Mouse (Mus musculus) ES-Bruce4 (cell line): ENCODE measurements around the gene Gm11060. TPM values are rescaled to one million over a fixed set of nuclear protein-coding genes. Genes with fewer than 3 reads are reported as not detected.

Source experiments
- H3K27ac ChIP-seq: 2 replicates; pipeline ENCODE4 v1.5.1; 2012; ENCODE audit warnings: low read length, inconsistent platforms; ENCODE audit not compliant: insufficient read depth
- H3K27me3 ChIP-seq: 2 replicates; pipeline ENCODE4 v1.6.1; 2012; ENCODE audit warnings: mild to moderate bottlenecking, low read length, inconsistent platforms; ENCODE audit not compliant: control insufficient read depth, poor library complexity, insufficient read depth, severe bottlenecking
- H3K36me3 ChIP-seq: 2 replicates; pipeline ENCODE4 v1.6.1; 2012; ENCODE audit warnings: inconsistent platforms, mild to moderate bottlenecking, low read length, moderate library complexity; ENCODE audit not compliant: control insufficient read depth, poor library complexity, insufficient read depth, severe bottlenecking
- H3K4me1 ChIP-seq: one replicate; pipeline ENCODE4 v1.8.1; 2011; ENCODE audit warnings: low read length; ENCODE audit not compliant: control insufficient read depth, insufficient read depth
- H3K4me3 ChIP-seq: 2 replicates; pipeline ENCODE4 v1.5.1; 2011; ENCODE audit warnings: low read depth, mild to moderate bottlenecking, low read length
- H3K9ac ChIP-seq: 2 replicates; pipeline ENCODE4 v1.6.1; 2012; ENCODE audit warnings: low read depth, mild to moderate bottlenecking, inconsistent platforms; ENCODE audit not compliant: poor library complexity, severe bottlenecking
- H3K9me3 ChIP-seq: replicated peaks from 2 replicates; pipeline ENCODE4 v1.6.1; 2012; ENCODE audit warnings: mild to moderate bottlenecking, low read length, inconsistent platforms; ENCODE audit not compliant: control insufficient read depth, poor library complexity, insufficient read depth, severe bottlenecking
- CTCF ChIP-seq: IDR thresholded peaks from one replicate; pipeline ENCODE4 v1.8.1; 2011; ENCODE audit warnings: low read depth, low read length
- EP300 ChIP-seq: IDR thresholded peaks from 2 replicates; pipeline ENCODE4 v1.6.1; 2011; ENCODE audit warnings: low read depth, low read length; ENCODE audit not compliant: insufficient read depth
- POLR2A ChIP-seq: IDR thresholded peaks from one replicate; pipeline ENCODE4 v1.8.1; 2011; ENCODE audit warnings: low read length; ENCODE audit not compliant: insufficient read depth
- polyA plus RNA-seq: library from polyadenylated mRNA; stranded (reverse); fragments of >200 nt; gene quantifications from 2 replicates; pipeline ENCODE4 v1.2.4, GENCODE M21; 2011; ENCODE audit warnings: low read depth; ENCODE audit not compliant: missing spikeins, insufficient read depth, insufficient read length

The Gm11060 gene
- polyA plus RNA-seq, 1 experiment: not detected

DNA sequence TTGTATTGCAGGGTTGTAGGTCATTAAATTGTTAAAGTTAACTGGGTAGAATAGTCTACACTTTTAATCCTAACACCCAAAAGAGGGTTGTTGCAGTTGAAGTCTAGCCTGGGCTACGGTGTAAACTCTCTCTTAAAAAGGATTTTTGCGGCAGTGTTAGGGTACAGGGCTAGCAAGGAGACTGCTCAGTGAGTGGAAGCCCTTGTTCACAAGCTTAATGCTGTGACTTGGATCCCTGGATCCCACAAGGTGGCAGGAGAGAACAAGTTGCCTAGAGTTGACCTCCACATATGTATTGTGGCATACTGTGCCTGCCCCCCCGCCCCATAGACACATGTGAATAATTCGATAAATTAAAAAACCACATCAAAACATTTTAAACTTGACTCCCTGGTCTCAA lies 19.3 kb upstream of the Gm11060 start:
- TF ChIP-seq EP300 (no peak), POLR2A (no peak), CTCF (peak; percentile 32)
- Histone ChIP-seq H3K4me3 (no peak overlapping the region), H3K4me1 (no peaks in the 10 kb centered on the region), H3K36me3 (no peaks in the 10 kb centered on the region), H3K9me3 (no peaks in the 10 kb centered on the region), H3K27ac (no peak overlapping the region), H3K27me3 (no peaks in the 10 kb centered on the region), H3K9ac (no peak overlapping the region)

DNA sequence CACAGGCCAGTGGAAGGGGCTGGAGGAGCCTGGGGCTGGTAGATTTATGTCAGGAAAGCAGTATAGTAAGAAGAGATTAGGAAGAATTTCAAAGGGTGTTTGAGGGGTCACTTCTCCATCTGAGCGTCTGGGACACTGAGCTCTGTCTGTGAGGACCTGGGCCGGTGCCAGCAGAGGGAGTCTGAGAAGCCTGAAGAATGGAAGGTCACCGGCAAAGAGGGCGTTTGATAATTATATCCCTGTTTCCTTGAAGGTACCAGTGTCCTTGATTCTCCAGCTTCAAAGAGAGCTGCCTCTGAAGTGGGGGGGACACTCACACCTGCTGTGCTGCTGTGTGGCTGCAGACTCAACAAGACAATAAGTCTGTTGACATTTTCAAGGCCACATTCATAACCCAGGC lies 17.6 kb upstream of the Gm11060 start:
- Histone ChIP-seq H3K4me3 (no peak overlapping the region), H3K9ac (no peak overlapping the region), H3K27me3 (no peaks in the 10 kb centered on the region), H3K4me1 (no peaks in the 10 kb centered on the region), H3K9me3 (no peaks in the 10 kb centered on the region), H3K27ac (no peak overlapping the region), H3K36me3 (no peaks in the 10 kb centered on the region)
- no peak for TF ChIP-seq POLR2A
- TF ChIP-seq EP300: no peak
- no peak for TF ChIP-seq CTCF

DNA sequence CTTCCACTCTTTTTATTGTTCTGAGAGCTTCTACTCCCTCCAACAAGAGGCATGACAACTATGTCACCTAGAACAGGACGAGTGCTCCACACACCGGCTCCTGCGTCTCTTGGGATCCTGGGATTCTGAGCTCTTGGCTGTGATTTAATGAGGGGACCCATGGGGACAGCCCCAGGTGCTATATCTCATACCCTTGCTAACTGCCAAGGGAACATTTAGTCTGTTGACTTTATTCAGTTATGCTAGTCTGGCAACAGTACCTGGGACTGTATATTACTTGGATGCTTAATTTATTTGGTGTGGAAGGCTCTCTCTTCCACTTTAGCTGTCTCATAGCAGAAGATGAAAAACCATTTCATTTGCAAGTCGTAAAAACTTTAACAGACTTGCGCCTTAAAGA lies 16.0 kb upstream of the Gm11060 start:
- no peak overlapping the region for H3K9ac ChIP-seq
- H3K4me1 ChIP-seq: no peaks in the 10 kb centered on the region
- no peak overlapping the region for H3K27ac ChIP-seq
- no peak overlapping the region for H3K4me3 ChIP-seq
- H3K36me3 ChIP-seq: no peaks in the 10 kb centered on the region
- TF ChIP-seq CTCF (no peak), EP300 (no peak), POLR2A (no peak)
- no peaks in the 10 kb centered on the region for H3K27me3 ChIP-seq
- H3K9me3 ChIP-seq: no peaks in the 10 kb centered on the region

DNA sequence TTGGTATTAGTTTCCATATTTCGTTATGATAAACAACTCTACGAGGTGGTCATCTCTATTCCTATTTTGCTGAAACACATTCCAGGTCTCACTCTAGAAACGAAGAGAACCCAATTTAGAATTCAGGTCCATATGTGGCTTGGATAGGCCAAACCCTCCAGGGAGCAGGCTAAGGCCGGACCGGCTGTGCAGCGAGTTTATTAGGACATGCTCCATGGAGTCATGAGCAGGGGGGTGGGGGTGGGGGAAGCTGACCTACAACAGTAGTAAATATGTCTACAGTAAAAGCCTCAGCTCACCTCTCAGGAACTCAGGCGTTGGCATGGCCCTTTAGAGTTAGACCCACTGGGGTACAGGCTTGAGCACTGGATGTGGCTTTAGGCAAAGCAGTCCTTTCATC lies 14.7 kb upstream of the Gm11060 start:
- H3K27me3 ChIP-seq: no peaks in the 10 kb centered on the region
- no peak overlapping the region for H3K9ac ChIP-seq
- no peak overlapping the region for H3K27ac ChIP-seq
- no peaks in the 10 kb centered on the region for H3K36me3 ChIP-seq
- H3K4me3 ChIP-seq: no peak overlapping the region
- no peaks in the 10 kb centered on the region for H3K9me3 ChIP-seq
- TF ChIP-seq POLR2A (no peak), CTCF (no peak), EP300 (no peak)
- no peaks in the 10 kb centered on the region for H3K4me1 ChIP-seq

DNA sequence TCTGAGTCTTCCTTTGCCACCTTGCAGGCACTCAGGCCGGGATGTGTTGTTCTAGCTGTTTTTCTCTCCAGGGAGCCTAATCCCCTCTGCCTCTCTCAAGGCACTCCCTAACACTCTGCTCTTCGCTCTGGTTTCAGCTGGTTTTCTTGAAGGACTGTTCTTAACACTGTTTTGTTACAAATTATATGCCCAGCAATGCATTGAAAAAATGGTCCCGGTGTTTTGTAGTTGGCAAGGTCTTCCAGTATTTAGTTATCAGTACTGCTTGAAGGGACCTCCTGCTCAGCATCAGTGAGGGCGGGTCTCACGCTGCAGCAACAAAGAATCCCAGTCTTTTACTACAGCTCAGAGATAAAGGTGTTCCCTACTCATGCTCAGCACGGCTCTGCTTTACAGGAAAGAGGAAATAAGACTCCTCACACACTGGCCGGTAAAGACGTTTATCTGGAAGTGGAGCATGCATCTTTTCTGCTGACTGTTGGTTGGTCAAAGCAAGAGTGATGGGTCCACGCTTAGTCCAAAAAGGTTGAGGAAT lies 9.5 kb upstream of the Gm11060 start:
- Histone ChIP-seq H3K4me3 (no peak overlapping the region), H3K9me3 (no peaks in the 10 kb centered on the region), H3K4me1 (no peaks in the 10 kb centered on the region), H3K27ac (no peak overlapping the region), H3K36me3 (no peaks in the 10 kb centered on the region), H3K27me3 (no peaks in the 10 kb centered on the region), H3K9ac (no peak overlapping the region)
- TF ChIP-seq POLR2A (no peak), CTCF (no peak), EP300 (no peak)

DNA sequence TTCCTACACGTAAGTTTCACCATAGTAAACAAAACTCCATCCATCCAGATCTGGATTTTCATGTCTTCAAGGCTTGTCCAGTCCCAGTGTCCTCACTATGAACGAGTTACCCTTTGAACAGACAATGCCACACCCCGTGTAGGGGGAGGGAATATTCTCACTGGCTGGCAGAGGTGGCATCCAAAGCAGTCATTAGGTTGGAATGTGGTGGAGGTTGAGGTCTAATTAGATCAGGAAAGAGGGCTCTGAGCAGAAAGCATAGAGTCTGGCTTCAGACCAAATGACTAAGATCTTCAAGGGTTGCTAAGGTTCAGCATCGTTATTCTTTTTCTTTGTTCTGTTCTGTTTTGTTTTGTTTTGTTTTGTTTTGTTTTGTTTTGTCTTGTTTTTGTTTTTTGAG lies 7.8 kb upstream of the Gm11060 start:
- TF ChIP-seq EP300 (no peak), POLR2A (no peak), CTCF (no peak)
- no peak overlapping the region for H3K9ac ChIP-seq

More for the DNA sequence above, 7.8 kb upstream of the Gm11060 start:
- H3K4me1 ChIP-seq: no peaks in the 10 kb centered on the region
- no peak overlapping the region for H3K4me3 ChIP-seq
- no peaks in the 10 kb centered on the region for H3K9me3 ChIP-seq
- H3K27ac ChIP-seq: no peak overlapping the region
- H3K27me3 ChIP-seq: no peaks in the 10 kb centered on the region
- H3K36me3 ChIP-seq: no peaks in the 10 kb centered on the region
